Mouse (Mus musculus) mesoderm, embryonic 11.5 days (tissue): ENCODE measurements at regions not wholly inside any gene's neighbourhood (a gene's known extent, or its start where the extent isn't known, plus 50 kb on each side); places are given as distances from the start of the nearest gene placed in this dataset.
A peak's percentile ranks its signal among the peaks of the same experiment; 100 is the strongest.

Experiments used
- DNase-seq: peaks from one replicate; pipeline ENCODE4 v3.0.0-alpha.2; 2012; ENCODE audit warnings: low read depth, low spot score

GRCm38 (mm10) chr19:52878812-52879502 is 161.1 kb downstream of the Xpnpep1 start:
- DNase-seq = no peak

- DNase-seq = no peak
Observed at GRCm38 (mm10) chr19:52866635-52867034, 173.4 kb downstream of the Xpnpep1 start.

- DNase-seq = peak; percentile 19
Observed at GRCm38 (mm10) chr19:52861576-52861975, 178.4 kb downstream of the Xpnpep1 start.

GRCm38 (mm10) chr19:52854068-52854682 is 185.8 kb downstream of the Xpnpep1 start:
- no peak for DNase-seq

DNA sequence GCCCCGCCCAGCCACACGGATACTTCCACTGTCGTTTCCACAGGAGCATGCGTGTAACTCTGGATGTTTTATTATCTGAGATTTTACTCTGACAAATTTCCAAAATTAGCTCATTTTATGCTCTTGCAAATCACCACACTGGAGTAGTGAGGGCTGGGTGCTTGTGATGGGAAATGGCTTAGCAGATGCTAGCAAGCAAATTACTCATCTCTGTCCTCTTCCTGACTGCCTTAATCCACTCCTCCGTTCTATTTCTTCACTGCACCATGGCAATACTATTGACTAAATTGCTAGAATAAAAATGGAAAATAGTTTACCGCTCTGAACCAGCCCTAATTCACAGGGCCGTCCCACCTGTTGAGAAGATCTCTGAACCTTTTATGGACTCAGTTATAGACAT is 223.8 kb downstream of the Xpnpep1 start:
- DNase-seq = no peak

DNA sequence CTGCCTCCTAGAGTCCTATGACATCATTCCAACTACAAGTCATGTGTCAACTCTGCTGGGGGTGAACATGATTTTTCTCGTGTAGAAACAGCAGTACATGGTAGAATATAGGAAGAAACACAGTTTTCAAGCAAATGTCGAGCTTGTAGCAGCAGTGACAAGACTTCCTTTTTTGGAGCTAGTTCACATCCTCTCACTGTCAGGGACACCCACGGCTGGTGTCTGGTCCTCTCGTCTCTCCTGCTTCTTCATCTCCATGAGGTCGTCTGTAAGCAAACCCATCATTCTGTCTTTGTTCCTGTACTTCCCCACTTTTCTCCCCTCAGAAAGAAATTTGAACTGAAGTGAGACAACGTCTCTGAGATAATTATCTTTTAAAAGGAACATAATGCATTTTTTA is 228.0 kb downstream of the Xpnpep1 start:
- no peak for DNase-seq

- no peak for DNase-seq
Observed at GRCm38 (mm10) chr19:52788802-52789201, 251.2 kb downstream of the Xpnpep1 start.

DNA sequence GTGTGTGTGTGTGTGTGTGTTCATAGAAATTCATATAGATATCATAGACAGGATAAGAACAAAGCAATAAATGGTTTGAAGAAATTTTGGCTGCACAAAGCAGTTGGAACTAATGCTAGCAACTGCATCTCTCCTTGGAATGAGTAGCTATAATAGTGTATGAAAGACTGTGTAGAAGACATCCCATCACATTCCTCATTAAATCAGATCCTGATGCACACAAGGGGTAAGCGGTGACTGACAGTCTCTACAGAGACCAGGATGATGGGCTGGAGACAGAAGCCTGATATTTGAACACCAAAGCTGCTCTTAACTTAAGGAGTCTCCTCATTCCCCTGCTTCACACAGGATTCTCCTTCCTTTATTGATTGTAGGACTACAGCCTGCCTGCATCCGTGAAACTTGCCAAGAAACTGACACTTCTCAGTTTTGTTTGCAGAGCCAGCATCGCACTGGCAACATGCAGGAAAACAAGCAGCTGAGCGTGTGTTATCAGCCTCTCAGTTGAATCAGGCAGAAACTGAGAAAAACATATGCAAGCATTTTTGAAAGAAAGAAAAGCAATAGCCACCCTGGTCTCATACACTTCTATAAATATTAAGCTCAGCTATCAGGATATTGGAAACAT is 271.1 kb downstream of the Xpnpep1 start:
- DNase-seq = no peak

DNA sequence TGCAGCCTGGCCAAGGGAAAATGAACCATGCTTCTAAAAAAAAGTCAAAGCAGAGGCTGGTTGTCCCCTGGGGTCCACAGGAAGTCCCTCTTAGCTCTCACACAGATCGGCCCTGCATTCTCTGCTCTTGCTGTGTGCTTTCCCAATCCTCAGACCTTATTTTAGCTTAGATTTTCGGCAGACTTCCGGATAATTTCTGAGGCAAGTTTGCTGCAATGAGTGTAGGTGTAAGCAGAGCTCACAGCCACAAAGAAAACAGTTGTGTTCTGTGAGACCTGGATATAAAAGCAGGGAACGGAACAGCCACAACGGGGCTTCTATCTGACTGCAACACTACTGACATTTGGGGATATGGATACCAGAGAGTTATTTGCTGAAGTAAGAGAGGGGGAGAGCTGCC is 271.9 kb downstream of the Xpnpep1 start:
- no peak for DNase-seq

DNA sequence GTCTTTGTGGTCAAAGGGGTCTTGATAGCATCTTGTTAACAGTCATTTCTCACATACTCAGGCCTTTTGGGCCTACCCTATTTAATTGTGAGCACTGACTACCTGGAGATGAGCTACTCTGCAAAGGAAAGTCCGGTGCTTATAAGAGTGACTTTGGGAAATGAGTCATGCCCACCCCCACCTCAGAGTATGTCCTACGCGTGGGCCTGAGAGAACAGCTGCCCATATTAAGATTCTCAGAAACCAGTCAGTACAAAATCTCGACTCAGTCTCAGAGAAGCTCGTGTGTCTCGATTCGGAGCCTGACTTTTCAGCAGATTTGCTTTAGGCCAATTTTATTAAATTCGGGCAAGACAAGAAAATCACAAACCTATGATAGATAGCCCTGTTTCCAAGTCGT is 301.1 kb downstream of the Xpnpep1 start:
- DNase-seq = no peak

DNA sequence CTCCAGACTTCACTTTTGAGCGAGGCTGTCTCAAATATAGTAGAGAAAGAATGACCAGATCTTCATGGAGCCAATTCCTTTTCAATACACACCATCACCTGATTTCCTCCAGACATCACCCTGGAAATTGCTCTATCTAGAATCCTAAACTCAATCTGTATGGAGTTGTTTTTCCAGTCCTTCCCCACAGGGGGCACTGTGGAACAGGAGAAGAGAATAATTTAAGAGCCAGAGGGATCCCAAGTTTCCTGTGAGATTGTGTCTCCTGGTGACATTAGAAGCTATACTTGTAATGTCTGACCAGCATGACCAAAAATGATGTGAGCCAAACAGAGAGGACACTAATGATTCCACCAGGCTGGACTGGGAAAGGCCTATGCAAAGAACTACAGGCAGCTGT is 318.2 kb downstream of the Xpnpep1 start:
- DNase-seq = peak; percentile 7

- peak; percentile 1 for DNase-seq
Observed at GRCm38 (mm10) chr19:52715359-52715758, 324.7 kb downstream of the Xpnpep1 start.

DNA sequence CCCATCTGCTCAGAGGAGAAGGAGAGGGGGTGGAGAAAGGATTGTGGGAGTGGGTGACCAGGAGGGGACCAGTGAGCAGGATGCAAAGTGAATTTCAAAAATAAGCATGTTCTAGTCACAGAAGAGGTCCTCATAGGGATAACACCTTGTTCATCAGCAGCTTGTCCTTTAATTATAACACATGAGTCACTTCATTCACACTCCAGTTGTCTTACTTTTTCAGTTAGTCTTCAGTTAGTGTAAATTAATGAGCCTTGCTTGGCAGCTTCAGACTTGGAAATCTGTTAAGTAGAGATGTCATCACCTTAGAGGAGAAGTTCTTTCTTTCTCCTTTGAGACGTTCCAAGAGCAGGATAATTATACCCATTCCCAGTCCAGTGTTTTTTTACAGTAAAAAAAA is 332.3 kb downstream of the Xpnpep1 start:
- no peak for DNase-seq

DNA sequence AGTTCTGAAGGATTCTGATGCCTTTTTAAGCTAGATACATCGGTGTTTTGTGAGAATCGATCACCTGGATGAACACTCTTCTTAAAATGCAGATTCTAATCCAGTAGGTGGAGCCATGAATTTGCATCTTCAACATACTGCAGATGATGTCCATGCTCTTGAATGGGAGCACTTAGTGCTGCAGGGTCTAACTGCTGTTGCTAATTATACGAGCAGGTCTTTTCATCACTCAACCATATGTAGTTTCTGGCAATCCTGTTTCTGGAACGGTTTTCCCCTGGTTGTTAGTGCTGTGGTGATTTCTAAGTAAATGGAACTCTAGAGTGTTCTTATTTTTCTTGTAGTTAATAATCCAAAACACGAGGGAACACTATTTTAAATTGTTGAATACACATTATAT is 379.0 kb downstream of the Xpnpep1 start:
- no peak for DNase-seq

DNA sequence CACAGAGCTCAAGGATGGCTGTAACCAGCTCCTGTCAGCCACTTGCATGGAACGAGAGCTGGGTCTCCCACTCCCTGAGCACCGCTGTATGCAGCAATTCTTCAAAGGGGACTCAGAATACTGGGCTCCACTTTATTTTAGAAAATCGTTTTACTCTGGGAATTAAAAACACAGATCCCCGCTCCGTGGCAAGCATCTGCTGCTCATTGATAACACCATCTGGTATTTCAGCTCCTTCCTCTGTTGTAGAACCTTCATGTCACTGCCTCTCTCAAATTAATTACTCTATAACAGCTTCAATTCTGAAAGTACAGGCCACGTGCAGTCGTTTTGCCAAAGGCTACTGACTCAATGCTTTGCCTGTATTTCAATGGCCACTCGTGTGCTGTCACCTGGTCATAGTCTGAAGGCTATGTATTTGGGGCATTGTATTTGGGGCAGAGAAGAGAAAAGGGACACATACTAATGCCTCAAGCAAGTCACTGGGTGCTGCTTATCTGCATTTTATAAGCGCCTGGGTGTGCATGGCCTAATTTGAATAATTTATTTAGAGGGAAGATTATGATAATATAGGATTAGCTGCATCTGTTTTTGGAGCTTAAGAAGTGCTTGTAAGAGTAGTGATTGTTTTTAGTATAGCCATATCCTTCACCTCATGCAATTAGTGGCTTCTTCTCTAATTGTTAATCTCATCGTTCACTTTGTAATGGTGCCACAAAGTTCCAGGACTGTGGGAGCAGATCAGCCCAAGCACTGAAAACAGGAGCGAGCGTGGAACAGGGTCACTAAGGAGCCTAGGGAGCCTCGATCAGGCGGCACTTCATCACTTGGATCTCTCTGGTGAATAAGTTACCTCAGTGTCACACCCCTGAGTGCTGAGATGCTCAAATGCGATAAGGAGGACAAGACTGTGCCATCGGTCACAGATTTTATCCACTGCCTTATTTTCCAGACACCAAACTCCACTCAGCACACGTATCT is 383.3 kb downstream of the Ins1 start:
- DNase-seq = peak; percentile 23

- DNase-seq = peak; percentile 35
Observed at GRCm38 (mm10) chr19:52640228-52640627, 376.1 kb downstream of the Ins1 start.

GRCm38 (mm10) chr19:52632501-52632900 is 368.4 kb downstream of the Ins1 start:
- DNase-seq = no peak

GRCm38 (mm10) chr19:52624310-52624709 is 360.2 kb downstream of the Ins1 start:
- no peak for DNase-seq

- no peak for DNase-seq
Observed at GRCm38 (mm10) chr19:52623496-52623895, 359.4 kb downstream of the Ins1 start.

DNA sequence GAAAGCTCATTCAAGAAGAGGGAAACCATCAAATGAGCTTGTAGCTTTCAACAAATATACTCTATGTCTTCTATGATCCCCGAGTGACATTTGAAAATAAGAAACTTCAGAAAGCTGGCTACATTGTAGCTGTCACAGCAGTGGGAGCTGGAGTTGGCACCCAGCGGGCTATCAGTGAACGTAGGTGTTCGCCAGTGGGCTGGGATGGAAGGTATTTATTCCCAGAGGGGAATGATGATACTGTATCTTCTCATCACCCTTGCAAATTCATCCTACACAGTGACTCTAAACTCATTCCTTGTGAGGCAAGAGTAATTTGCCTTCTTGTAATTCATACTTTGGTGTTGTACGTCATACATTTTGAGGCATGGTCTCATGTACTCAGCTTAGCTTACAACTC is 349.3 kb downstream of the Ins1 start:
- no peak for DNase-seq

GRCm38 (mm10) chr19:52606859-52607258 is 342.8 kb downstream of the Ins1 start:
- no peak for DNase-seq

- no peak for DNase-seq
Observed at GRCm38 (mm10) chr19:52600410-52600809, 336.3 kb downstream of the Ins1 start.
